Mouse (Mus musculus) NIH3T3 (cell line): ENCODE data around the gene Ipo13.

Experiments used
- DNase-seq: peaks from one replicate; pipeline ENCODE4 v3.0.0-alpha.2; 2012; ENCODE audit warnings: low read depth

The Ipo13 gene

DNA sequence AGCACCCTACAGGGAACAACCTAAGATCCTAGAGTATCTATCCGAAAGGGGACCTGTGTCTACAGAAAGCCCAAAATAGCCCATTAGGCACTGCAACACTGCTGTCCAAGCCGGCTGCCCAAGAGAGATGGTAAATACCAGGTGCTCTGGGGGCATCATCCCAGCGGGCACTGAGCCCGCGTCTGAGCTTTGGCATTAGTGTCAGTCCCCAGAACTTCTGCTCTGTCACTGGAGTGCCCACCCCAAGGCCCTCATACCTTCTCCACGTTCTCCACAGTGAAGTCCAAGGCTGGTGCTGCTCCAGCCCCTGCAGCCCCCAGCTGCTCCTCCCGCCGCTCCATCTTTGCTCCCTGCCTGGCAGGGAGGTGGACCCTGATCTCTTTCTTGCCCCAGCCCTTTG lies 768 bp downstream of the Ipo13 start:
- DNase-seq = no peak

DNA sequence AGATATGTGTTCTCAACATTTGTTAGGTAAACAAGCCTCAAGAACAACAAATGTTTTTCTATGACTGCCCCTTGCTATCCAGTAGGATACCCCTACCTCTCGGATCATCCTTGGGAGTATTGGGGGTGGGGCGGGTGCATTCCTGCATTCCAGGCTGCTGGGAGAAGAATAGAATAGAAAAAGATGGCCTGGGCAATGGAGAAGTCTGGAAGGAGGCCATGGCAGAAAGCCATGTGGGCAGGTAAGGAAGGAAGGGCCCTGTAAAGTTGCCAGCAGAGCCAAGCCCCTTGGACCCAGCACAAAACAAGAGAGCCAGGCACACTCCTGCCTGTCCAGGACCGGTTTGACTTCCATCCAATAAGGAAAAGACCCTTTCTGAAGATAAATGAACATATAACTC lies 1.4 kb downstream of the Ipo13 start:
- peak; percentile 65 for DNase-seq

DNA sequence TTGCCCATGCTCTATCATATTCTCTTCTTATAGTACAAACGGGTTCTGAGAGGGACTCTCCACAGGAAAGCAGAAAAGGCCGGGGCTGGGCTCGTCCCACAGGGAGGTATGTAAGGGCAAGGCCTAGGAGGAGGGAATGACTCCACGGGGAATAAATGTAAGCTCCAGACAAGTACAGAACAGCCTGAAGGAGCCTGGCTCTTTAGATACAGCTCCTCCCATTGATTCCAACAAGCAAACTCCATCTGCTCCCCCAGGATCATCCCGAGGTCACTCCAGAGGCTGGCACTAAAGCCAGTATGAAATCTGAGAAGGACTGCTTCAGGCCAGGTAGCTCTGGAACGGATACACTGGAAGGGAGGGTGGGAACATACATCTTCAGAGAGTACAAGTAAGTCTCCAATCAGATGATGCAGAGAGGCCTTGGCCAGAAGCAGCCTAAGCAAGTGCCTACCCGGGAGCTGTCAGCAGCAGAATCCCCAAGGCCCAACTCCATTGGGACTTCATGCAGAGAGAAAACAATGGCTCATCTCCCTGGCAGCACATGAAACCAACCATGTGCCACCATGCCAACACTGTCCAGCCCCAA lies 2.0 kb downstream of the Ipo13 start:
- DNase-seq = peak; percentile 59

DNA sequence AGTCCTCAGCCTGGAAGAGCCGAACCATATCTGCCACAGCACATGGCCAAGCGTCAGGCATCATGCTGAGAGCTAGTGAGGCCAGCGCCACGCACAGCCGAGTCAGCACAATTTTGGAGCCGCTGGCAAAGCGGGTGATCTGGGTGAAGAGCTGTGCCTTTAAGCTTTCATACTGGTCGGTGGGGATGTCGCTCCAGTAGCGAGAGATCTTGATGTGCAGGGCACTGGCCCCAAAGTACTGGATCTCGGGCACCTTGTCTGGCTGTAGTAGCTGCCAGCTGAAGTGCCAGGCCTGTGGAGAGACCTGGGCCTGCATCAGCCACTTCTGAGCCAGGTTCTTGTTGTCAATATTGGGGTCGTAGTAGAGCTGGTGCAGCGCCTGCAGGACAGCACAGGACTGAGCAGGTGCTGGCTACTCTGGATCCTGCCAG lies 2.7 kb downstream of the Ipo13 start:
- DNase-seq = no peak

DNA sequence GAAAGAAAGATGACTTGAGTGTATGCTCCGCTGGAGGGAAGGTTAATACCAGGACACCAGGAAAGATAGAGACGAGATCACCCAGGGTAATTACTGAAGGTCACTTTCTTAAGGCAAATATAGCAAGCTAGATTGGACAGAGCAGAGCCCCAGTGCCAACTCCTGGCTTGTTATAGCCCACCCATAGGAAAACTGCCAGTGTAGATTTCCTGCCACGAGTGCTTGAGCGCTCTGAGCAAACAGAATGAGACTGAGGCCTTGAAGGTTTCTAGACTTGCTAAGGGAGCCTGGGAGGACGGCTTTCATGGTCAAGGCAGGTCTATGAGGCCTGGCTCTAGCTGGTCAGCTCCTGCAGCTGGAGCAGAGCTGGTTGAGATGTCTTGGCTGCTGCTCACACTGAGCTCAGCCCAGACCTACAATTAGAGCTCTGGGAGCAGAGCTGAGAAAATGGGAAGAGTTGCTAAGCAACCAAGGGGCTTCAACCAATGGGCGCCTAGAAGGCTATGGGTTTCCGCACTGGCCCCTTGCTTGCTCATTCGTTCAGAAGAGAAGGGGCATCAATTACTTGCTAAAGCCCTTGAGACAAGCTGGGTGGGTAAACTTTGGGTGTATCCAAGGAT lies 5.9 kb downstream of the Ipo13 start:
- no peak for DNase-seq

DNA sequence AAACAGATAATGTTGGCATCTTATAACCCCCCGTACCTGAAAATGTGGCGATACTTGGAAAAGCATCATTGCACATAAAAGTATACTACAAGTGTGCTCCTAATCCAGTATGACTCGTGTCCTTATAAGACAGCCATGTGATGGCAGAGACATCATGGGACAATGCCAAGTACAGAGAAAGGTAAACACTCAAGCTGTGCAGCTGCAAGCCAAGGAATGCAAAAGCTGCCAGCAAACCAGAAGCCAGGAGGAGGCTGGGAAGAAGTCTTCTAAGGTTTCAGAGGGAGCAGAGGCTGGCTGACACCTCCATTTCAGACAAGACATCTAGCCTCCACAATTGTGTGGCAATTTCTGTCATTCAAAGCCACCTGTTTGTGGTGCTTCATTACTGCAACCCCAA lies 8.6 kb downstream of the Ipo13 start:
- peak; percentile 68 for DNase-seq

DNA sequence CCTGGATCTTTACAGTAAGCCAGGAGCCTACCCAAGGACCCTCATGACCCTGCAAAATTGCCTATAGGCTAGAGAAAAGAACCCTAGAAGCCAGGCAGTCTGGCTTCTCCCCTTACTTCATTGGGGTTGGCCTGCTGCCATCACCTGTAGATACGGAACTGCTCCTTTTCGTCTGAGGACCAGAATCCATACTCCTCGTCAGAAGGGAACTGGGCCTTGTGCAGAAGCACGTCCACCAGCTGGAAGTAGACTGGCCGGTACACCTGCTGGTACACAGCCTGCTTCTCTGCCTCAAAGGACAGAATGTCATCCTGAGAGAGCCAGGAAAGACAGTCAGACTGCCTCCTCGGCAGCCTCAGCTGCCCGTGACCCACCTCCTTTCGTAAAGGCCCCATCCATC lies 10.0 kb downstream of the Ipo13 start:
- DNase-seq = no peak

DNA sequence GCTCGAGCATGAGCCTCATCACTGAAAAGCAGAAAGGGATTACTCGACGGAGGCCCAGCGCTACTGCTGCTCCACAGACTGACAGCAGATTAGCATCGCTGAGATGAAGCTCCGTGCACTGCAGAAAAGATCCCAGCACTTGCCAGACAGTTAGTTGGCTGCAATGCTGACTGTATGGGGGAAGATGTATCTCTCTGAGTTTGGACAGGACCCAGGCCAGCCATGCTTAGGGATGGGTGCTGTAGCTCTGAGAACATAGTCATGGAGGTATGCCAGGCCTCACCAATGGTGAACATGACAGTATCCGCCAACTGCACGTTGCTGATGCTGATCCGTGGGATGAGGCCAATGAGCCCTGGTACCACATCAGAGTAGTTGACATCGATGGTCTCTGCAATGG lies 10.7 kb downstream of the Ipo13 start:
- DNase-seq = no peak

DNA sequence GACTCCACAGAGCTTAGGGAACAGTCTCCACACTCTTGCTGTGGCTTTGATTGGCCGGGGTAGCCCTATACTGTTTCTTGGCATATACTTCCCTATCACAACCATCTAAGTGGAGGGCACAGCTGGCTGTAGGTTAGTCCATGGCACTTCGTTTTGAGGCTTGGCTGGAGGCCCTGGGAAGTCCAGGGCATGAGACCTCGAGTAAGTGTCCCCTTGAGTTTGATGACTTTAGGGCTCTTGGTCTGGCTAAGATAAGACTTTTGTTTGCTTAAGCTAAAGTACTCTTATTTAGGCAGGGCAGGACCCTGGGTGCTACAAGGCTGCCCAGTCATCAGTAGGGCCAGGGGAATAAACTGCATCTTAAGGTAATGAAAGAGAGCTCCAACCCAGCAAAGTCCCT lies 16.7 kb downstream of the Ipo13 start:
- DNase-seq = no peak

DNA sequence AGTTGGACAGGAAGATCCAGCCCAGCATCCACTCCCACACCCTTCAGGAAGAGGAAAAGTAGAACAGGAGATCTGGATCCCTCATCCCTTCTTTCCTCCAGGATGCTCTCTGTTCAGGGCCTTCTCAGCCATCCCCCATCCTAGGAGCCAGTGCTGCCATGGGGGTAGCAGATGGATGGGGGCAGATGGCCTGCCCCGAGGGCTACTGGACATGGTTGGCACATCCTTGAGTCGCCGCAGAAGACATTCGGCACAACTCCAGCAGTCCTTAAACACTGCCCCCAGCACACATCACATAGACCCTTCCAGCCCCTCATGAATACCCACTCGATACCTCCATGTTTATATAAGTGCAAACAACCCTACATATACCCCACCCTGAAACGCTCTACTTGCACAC lies 18.8 kb downstream of the Ipo13 start:
- no peak for DNase-seq

DNA sequence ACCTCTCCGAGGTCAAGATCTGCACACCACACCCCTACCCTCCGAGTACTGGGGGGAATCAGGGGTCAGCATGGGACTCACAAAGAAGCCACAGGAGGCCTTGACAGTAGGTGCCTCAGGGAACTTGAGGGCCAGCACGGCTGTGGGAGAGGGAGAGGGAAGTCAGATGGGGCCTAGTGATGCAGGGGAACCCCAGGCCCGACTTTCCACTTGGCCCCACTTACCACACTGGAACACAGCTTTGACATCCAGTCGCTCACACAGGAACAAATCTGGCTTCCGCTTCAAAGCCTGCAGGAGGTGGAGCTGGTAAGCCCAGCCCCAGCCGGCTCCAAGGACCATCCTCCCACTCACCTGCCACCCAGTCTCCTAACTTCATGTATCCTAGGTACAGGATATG lies 19.5 kb downstream of the Ipo13 start:
- DNase-seq = no peak

DNA sequence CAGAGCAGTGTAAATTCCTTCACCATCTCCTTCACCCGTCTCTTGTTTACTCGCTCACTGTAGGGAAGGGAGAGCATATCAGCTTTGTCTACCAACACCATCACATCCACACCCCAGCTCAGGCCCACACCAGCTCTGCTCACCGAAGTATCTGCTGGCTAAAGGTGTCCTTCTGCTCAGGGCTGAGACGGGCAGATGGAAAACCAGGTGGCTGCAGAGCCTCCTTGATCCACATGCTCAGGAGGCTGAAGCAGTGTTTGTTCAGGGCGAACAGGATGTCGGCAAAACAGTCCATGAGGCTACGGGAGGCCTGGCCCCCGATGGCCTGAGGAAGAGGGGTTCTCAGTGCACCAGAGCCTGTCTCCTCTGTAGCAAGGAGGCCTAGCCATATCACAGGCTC lies 20.2 kb downstream of the Ipo13 start:
- no peak for DNase-seq

DNA sequence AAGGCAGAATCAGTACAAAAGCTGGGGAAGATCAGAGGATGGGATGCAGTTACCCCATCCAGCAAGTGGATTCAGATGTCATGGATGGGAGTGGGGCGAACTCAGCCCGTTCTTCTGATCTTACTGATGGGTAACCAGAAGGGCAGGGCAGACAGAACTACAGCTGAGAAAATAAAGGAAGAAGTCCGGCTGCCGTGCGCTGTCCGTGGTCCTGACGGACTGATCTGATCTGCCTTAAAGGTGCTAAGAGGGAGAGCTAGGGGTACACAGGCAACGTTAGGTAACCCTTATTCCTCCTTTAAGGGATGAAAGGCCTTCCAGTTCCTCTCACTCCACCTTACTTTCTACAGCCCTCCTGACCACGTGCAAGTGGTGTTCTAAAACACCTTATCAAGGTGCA lies 21.4 kb downstream of the Ipo13 start:
- DNase-seq = peak; percentile 82

DNA sequence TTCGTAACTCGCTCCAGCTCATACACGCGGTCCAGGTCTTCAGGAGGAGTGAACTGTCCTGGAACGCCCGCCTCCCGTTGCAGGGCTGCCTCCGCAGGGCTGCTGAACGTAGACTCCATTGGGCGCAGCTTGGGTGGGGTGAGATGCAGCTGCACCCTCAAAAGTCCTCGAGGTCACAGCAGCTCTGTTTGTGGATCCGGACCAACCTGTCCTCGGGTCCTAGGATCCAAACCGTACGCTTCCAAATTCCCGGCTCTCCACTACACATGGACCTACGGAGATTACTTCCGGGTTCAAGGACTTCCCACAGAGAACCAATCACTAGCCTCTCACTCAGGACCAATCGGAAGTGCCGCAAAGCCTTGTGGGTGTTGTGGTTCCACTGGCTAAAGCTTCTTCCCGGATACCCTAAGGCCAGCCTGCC lies 23.0 kb downstream of the Ipo13 start, which contains the start of gene Dph2:
TSS of gene Dph2 (minus strand) at position 295 of the 424 bp plus-strand sequence.
- peak; percentile 91 for DNase-seq

DNA sequence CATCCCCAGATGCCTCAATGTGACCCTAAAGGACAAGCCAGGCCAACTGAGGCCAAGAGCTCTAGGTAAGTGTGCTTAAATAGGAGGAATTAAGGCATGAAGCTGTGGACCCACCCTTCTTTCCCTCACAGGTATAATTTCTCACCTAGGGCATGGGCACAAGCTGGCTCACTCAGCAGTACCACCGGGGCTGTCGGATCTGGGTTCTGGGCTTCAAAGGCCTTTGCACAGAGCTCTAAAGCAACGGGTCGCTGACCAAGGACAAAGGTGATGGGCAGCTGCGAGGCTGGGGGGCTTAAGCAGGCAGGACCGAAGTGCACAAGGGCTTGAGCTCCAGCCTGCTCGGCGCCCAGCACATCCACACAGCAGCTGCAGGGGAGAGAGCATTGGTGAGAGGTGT lies 24.0 kb downstream of the Ipo13 start:
- no peak for DNase-seq

DNA sequence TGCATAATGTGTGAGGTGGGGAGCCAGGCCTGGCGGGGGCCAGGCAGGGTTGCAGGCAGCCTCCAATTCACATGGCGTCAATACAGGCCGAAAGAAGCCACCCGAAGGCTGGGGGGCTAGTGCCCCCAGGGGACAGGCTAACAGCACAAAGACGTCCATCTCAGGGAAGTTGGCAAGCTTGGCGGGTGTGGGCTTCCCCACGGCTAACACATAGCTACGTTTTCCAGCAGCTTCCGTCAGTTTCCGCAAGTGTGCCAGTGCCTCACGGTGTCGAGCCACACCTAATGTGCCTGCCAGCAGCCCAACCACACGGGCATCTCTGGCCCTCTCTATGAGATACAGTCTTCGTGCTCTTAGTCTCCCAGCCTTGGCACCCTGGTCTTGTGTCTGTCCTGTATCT lies 24.8 kb downstream of the Ipo13 start:
- DNase-seq = no peak

DNA sequence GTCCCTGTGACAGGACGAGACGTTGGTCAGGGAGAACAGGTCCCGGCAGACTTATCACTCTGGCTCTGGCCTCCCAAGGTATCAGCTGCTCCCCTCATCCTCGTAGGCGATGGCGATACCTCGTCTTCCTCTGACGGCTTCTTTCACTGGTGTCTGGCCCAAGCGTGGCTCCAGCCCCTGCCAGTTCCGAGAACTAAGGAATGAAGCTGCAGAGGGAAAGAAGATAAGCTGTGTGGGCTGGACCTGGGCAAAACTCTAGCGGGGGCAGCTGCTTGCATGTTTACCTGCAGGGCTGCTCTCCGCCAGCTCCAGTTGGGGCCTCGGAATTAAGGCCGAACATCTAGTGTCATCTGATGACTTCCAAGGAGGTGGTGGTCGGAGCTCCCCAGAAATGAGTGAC lies 25.3 kb downstream of the Ipo13 start:
- no peak for DNase-seq

DNA sequence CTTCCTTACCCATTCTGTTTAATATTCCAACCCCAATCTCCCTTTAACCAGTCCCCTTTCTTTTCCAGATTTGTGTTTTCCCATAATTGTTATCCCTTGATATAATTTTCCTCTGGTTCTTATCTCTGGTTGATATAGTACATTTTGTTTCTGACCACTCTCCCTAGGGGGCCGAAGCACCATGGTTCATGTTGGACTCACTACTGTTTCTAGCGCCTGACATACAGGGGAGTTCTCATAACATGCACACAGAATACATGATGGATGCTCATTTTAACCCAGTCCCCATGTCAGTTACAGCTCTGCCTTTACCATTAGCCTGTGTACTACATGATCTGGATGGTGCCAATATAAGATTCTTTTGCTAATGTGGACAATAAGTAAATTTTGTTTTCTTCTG lies 26.9 kb downstream of the Ipo13 start:
- DNase-seq = no peak

DNA sequence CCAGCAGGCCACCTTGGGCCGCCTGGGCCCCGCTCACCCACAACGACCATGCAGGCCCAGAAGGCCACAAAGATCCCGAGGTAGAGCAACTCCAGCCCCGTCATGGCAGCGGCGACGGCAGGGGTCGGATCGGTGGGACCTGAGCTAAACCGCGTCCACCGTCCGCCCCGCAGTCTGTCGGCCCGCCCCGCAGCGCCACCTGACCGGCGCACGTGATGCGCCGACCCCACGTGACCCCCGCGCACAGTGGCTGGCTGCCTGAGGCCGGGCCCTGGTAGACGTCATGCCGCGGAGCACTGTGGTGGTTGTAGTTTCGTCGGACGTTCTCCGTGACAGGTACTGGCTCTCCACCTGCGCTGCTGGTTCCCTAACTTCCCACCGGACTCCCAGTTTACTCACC lies 27.7 kb downstream of the Ipo13 start, which contains the start of gene Atp6v0b:
TSS of gene Atp6v0b (minus strand) at position 201 of the 400 bp plus-strand sequence.
- peak; percentile 97 for DNase-seq

DNA sequence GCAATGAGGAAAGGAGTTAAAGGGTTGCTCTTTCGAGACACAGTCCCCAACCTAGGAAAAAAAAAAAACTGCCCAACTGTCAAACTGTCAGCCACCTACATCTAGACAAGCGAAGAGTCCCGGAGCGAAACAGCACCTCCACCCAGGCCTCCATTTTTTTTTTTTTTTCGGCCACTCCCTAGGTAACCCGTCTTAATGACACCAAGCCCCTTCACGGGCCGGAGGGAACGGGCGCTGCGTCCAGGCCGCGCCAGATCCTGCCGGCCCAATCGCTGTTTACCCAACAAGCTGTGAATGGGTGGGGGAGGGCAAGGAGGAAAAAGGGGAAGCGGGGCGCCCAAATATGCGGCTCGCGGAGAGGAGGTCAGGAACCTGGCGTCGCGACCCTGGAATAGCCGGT lies 28.2 kb downstream of the Ipo13 start:
- peak; percentile 50 for DNase-seq

DNA sequence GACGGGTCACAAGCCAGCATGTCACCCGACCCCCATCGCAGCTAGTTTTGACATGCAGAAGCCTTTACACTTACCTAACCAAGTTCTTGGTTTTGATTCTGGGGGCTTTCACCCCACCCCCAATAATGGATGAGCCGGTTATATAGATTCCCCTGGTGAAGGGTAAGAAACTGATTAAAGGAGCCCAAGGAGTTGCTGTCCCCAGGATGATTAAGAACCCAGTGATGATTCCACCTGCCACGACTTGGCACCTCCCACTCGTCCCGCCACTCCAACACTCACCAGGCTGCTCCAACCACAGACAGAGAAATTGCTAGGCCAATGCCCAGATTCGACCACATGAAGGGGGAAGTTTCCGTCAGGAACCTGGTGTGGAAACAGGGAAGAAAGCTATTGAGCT lies 28.8 kb downstream of the Ipo13 start:
- DNase-seq = no peak

DNA sequence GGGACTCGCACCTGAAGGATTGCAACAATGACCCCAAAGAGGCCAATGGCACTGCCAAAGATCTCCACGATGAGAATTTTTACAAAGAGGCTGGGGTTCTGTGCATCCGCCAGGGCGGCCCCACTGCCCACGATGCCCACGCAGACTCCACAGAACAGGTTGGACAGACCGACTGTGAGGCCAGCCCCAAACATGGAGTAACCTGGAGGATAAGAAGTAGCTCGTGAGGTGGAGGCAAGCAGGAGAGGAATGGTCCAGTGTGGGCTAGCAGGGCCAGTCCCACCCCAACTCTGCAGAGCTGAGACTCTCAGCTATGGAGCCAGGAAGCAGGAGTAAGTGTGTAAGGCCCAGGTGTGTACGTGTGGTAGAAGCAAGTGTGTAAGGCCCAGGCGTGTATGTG lies 29.7 kb downstream of the Ipo13 start:
- DNase-seq = no peak

DNA sequence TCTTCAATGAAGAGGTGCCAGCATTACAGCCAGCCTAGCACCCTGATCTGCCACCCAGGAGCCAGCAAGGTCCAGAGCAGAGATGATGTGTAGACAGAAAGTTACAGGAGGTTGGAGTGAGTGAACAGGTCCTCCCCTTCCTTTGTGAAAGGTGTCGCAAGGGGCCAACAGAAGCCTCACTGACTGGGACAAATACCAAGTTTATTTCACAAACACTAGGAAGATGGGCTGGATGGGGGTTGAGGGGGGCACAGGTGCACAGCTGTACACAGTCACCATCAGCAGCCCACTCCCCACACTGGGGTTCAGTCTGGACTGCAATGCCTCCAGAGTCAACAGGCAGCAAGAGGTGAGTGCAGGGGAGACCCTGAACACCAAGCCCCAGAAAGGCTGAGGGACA lies 30.7 kb downstream of the Ipo13 start:
- DNase-seq = peak; percentile 24
